Mouse (Mus musculus) frontal cortex, postnatal 10 days (tissue): Measurements from ENCODE around the gene Gpkow.
"Not testable (repeated sequence)": the region's sequence is repeated elsewhere in the genome, so short reads cannot be mapped to it uniquely, and the experiment has no call there.

Experiments used
- DNase-seq, 2 experiments: peaks; one replicate each; pipeline ENCODE4 v3.0.0; 2022; ENCODE audit warnings: low spot score in 2 of 2, mixed read lengths in 1 of 2

Gpkow gene

GRCm38 (mm10) chrX:7745429-7745828 is 48.5 kb downstream of the Gpkow start:
- no peak for DNase-seq

- peak in 1 of 2 experiments; percentile 71 for DNase-seq
These were observed 53.6 kb downstream of the Gpkow start, which contains the start of gene Ccdc120 for GRCm38 (mm10) chrX:7750432-7751116. TSS of gene Ccdc120 (minus strand) at chrX:7750905.

GRCm38 (mm10) chrX:7753627-7754026 is 56.7 kb downstream of the Gpkow start:
- DNase-seq = not testable (repeated sequence)
